Mouse (Mus musculus) forebrain, embryonic 13.5 days (tissue): ENCODE measurements around the gene Hmgn1. TPM values are rescaled to one million over a fixed set of nuclear protein-coding genes. Genes with fewer than 3 reads are reported as not detected.

Experiments
- ATAC-seq: fragments of 200-750 bp; cut with Nextera tagmentation; 2 replicates; pipeline ENCODE4 v1.8.0; 2017
- H3K27ac ChIP-seq: fragments of 300-500 bp; sonication (generic); 2 replicates; pipeline ENCODE4 v1.5.1; 2015; ENCODE audit warnings: inconsistent platforms, mild to moderate bottlenecking, moderate library complexity
- H3K27me3 ChIP-seq: fragments of 300-500 bp; sonication (generic); 2 replicates; pipeline ENCODE4 v1.6.1; 2015; ENCODE audit warnings: mild to moderate bottlenecking, inconsistent platforms
- H3K36me3 ChIP-seq: fragments of 300-500 bp; sonication (generic); 2 replicates; pipeline ENCODE4 v1.6.1; 2015; ENCODE audit warnings: mild to moderate bottlenecking, inconsistent platforms; ENCODE audit not compliant: poor library complexity, severe bottlenecking
- H3K4me1 ChIP-seq: fragments of 300-500 bp; sonication (generic); 2 replicates; pipeline ENCODE4 v1.6.1; 2015; ENCODE audit warnings: inconsistent platforms
- H3K4me2 ChIP-seq: fragments of 300-500 bp; sonication (generic); 2 replicates; pipeline ENCODE4 v1.6.1; 2015; ENCODE audit warnings: inconsistent platforms, mild to moderate bottlenecking, moderate library complexity
- H3K4me3 ChIP-seq: fragments of 300-500 bp; sonication (generic); 2 replicates; pipeline ENCODE4 v1.5.1; 2015; ENCODE audit warnings: mild to moderate bottlenecking, inconsistent platforms
- H3K9ac ChIP-seq: fragments of 300-500 bp; sonication (generic); 2 replicates; pipeline ENCODE4 v1.6.1; 2015; ENCODE audit warnings: mild to moderate bottlenecking, inconsistent platforms
- H3K9me3 ChIP-seq: fragments of 300-500 bp; sonication (generic); replicated peaks from 2 replicates; pipeline ENCODE4 v1.6.1; 2016; ENCODE audit warnings: inconsistent platforms
- WGBS: fragments of 180-500 bp; shearing (Covaris S2); methylation state at CpG from one replicate; pipeline ENCODE4 v1.1.7; 2015; 5-methylcytosine and 5-hydroxymethylcytosine counted together
- polyA plus RNA-seq: library from polyadenylated mRNA; unstranded; fragments of >200 nt; fragmentation: Nextera tagmentation; extraction: Ambion mirVana; gene quantifications from 2 replicates; pipeline ENCODE4 v1.2.1, GENCODE M21; 2015

Hmgn1 gene
- 656 and 774 TPM in 2 replicates for polyA plus RNA-seq

DNA sequence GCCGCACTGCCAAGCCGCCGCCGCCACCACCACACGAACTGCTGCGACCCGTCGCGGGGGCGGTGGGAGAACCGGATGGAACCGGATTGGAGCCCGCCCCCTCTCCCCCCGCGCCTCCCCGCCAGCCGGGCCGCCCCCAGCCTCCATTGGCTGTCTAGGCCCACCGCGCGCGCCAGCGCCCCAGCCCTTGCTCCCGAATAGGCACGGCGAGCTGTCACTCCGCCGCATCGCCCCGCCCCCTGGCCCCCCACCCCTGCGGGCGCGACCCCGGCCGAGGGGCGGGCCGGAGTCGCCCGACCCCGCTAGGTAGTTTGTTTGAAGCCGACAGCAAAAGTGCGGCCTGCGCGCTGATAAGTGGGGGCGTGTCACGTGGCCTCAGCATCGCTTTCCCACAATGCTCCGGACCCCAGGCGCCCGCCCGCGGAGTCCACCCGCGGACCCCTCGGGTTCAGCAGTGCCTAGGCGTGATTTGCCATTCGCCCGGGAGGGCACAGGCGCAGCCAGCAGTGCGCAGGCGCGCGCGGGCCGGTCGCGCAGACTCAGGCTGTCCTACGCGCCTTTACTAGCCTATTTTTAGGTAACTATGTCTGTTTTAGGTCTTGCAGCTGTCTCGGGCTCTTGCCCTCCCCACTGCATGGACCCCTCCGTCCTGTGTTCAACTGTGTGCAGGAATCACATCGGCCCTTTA, at the start of gene Hmgn1:
Gene Hmgn1, minus strand, starts transcription at position 73 of the 688 bp plus-strand sequence.
- Histone ChIP-seq H3K4me3 (peak within 1 kb of the TSS; percentile 69), H3K27me3 (no peaks in the 10 kb centered on the region), H3K27ac (peak within 1 kb of the TSS; percentile 98), H3K4me2 (peak within 1 kb of the TSS; percentile 89), H3K4me1 (peaks cover 39% of the 10 kb centered on the region), H3K9ac (peak within 1 kb of the TSS; percentile 88), H3K9me3 (no peaks in the 10 kb centered on the region), H3K36me3 (peaks cover 35% of the 10 kb centered on the region)
- under 1% methylated on average over 55 of the region's 72 CpGs for WGBS
- ATAC-seq: peak; percentile 97

DNA sequence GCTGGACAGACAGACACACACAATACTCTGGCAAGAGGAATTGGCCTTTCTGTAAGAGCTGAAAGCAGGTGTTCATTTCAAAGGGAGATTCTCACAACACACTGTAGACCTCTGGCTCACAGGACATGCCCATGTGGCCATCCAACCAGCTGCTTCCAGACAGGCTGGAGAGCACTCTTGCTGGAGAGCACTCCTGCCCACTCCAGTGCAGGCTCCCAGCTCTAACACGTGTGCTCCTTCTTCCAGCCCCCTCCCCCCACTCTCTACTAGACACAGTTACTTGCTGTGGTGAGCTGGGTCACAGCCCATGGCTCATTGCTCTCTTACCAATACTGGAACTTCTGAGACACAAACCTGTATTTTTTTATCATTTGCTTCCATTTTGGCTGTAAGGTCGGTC, 47.9 kb upstream of the Hmgn1 start:
- H3K36me3 ChIP-seq: 0 out of 2 replicates have a peak, but pooled peaks cover 5% of the 10 kb centered on the region
- ATAC-seq: peak; percentile 48; the same call in 1 of the 2 replicates
- H3K4me1 ChIP-seq: no peaks in the 10 kb centered on the region
- H3K4me3 ChIP-seq: no peak overlapping the region
- no peaks in the 10 kb centered on the region for H3K9me3 ChIP-seq
- H3K27ac ChIP-seq: no peak overlapping the region
- no peaks in the 10 kb centered on the region for H3K27me3 ChIP-seq
- no peak overlapping the region for H3K9ac ChIP-seq
- 43% methylated on average over 2 of the region's 2 CpGs for WGBS
- no peak overlapping the region for H3K4me2 ChIP-seq

DNA sequence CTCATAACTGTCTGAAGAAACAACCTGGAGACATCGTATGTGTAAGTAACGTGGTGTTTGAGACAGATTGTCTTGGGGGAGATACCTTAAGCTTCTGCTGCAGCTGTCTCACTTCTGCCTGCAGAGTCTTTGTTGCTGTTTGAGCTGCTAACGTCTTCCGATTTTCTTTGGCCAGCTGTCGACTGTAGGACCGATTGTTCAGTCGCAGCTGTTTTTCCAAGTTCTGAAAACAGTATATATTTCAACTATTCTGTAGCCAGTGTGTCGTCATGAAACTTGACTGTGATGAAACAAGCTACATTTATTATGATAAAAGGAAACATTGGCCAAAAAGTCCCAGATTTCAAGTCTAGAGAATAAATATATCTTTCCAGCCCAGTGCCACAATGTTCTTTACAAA, 46.1 kb upstream of the Hmgn1 start:
- WGBS: 79% methylated on average over 8 of the region's 8 CpGs
- no peak overlapping the region for H3K27ac ChIP-seq
- H3K4me2 ChIP-seq: no peak overlapping the region
- no peak overlapping the region for H3K4me3 ChIP-seq
- no peaks in the 10 kb centered on the region for H3K4me1 ChIP-seq
- no peak overlapping the region for H3K9ac ChIP-seq
- H3K36me3 ChIP-seq: no peaks in the 10 kb centered on the region
- H3K9me3 ChIP-seq: no peaks in the 10 kb centered on the region
- no peaks in the 10 kb centered on the region for H3K27me3 ChIP-seq
- no peak for ATAC-seq

GRCm38 (mm10) chr16:96168837-96169236, 41.3 kb upstream of the Hmgn1 start:
- Histone ChIP-seq H3K4me2 (no peak overlapping the region), H3K36me3 (no peaks in the 10 kb centered on the region), H3K4me1 (no peaks in the 10 kb centered on the region), H3K27me3 (no peaks in the 10 kb centered on the region), H3K4me3 (no peak overlapping the region), H3K9ac (no peak overlapping the region), H3K9me3 (no peaks in the 10 kb centered on the region), H3K27ac (no peak overlapping the region)
- 88% methylated on average over 4 of the region's 4 CpGs for WGBS
- ATAC-seq: no peak

- peak; percentile 48; the same call in 1 of the 2 replicates for ATAC-seq
- H3K9ac ChIP-seq: no peak overlapping the region
- H3K4me1 ChIP-seq: no peaks in the 10 kb centered on the region
- H3K27me3 ChIP-seq: no peaks in the 10 kb centered on the region
- no peak overlapping the region for H3K4me2 ChIP-seq
- WGBS: 79% methylated on average over 4 of the region's 4 CpGs
- H3K36me3 ChIP-seq: no peaks in the 10 kb centered on the region
- no peak overlapping the region for H3K4me3 ChIP-seq
- H3K27ac ChIP-seq: peak overlapping the region; percentile 15; the same call in 1 of the 2 replicates
- no peaks in the 10 kb centered on the region for H3K9me3 ChIP-seq
Observed at GRCm38 (mm10) chr16:96165723-96166264, 38.3 kb upstream of the Hmgn1 start.

- Histone ChIP-seq H3K9me3 (no peaks in the 10 kb centered on the region), H3K4me1 (peaks cover 18% of the 10 kb centered on the region), H3K4me3 (no peak overlapping the region), H3K9ac (no peak overlapping the region), H3K27me3 (no peaks in the 10 kb centered on the region), H3K27ac (no peak overlapping the region), H3K4me2 (no peak overlapping the region), H3K36me3 (peaks cover 11% of the 10 kb centered on the region; the same call in 1 of the 2 replicates)
- WGBS: 94% methylated on average over 4 of the region's 4 CpGs
- no peak for ATAC-seq
Observed at GRCm38 (mm10) chr16:96161336-96161735, 33.8 kb upstream of the Hmgn1 start.

- no peak overlapping the region for H3K4me2 ChIP-seq
- H3K4me3 ChIP-seq: no peak overlapping the region
- H3K27ac ChIP-seq: no peak overlapping the region
- 80% methylated on average over 1 of the region's 1 CpGs for WGBS
- H3K4me1 ChIP-seq: peaks cover 18% of the 10 kb centered on the region
- no peaks in the 10 kb centered on the region for H3K9me3 ChIP-seq
- H3K36me3 ChIP-seq: peaks cover 13% of the 10 kb centered on the region
- no peak for ATAC-seq
- H3K9ac ChIP-seq: no peak overlapping the region
- no peaks in the 10 kb centered on the region for H3K27me3 ChIP-seq
Observed at GRCm38 (mm10) chr16:96160927-96161326, 33.4 kb upstream of the Hmgn1 start.

DNA sequence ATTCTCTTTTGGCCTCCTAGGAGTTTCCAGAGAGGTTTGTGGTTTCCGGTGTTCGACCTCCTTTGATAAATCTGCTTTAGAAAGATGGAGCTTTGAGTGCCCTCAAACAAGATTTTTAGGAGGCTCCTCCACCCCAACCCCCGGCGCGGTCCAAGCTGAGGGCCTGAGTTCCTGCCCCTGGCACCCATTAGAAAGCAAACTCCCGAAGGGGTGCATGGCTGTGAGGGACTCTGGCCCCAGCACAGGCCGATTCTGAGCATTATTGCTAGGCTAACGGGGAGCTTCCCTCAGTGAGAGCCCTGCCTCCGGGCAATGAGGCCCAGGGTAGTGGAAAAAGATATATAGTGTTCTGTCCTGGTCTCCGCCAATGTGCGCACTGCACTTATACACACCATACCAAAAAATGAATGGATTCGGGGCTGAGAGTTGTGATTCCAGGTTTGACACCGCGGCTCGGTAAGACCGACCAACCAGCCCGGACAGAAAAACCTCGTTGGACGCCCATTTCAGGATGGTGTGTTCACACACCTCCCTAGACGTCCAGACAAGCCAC, 32.3 kb upstream of the Hmgn1 start:
- H3K27ac ChIP-seq: no peak overlapping the region
- H3K9ac ChIP-seq: peak overlapping the region; percentile 89
- 85% methylated on average over 20 of the region's 20 CpGs for WGBS
- peak overlapping the region; percentile 93 for H3K4me2 ChIP-seq
- peak overlapping the region; percentile 53 for H3K4me3 ChIP-seq
- no peak; the same call in 1 of the 2 replicates for ATAC-seq
- no peaks in the 10 kb centered on the region for H3K9me3 ChIP-seq
- H3K4me1 ChIP-seq: peaks cover 18% of the 10 kb centered on the region
- H3K27me3 ChIP-seq: no peaks in the 10 kb centered on the region
- H3K36me3 ChIP-seq: peaks cover 23% of the 10 kb centered on the region

DNA sequence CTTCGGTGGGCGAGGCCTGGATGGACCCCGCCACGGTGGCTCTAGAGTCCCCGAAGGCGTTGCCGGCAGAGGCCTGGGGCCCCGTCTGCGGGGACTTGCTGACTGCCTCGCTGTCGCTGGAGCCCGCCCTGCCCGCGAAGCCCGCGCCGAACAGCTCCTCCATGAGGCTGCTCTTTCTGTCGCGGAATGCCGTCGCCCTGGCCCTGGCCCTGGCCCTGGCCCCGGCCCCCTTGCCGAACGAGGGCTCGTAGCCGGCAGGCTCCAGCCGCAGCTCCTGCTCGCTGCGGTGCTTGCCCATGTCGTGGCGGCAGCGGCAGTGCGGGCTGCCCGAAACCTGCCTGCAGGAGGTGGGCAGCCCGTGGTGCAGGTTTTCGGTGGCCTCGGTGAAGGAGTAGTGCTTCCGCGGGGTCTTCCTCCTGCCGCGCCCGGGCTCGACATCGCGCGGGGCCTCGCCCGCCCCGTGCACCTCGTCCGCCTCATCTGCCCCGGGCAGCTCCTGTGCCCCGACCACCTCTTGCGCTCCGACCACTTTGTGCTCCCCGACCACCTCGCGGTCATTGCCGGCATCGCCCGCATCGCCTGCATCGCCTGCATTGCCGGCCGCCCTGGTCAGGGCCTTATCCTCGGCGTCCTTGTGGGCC, 31.7 kb upstream of the Hmgn1 start:
- peak overlapping the region; percentile 93 for H3K4me2 ChIP-seq
- H3K9ac ChIP-seq: peak overlapping the region; percentile 89
- H3K9me3 ChIP-seq: no peaks in the 10 kb centered on the region
- ATAC-seq: peak; percentile 86
- no peaks in the 10 kb centered on the region for H3K27me3 ChIP-seq
- under 1% methylated on average over 67 of the region's 67 CpGs for WGBS
- H3K4me1 ChIP-seq: peaks cover 18% of the 10 kb centered on the region
- H3K4me3 ChIP-seq: peak overlapping the region; percentile 53
- peak overlapping the region; percentile 60 for H3K27ac ChIP-seq
- peaks cover 29% of the 10 kb centered on the region for H3K36me3 ChIP-seq

- Histone ChIP-seq H3K27ac (peak overlapping the region; percentile 60; the same call in 1 of the 2 replicates), H3K4me2 (peak overlapping the region; percentile 93), H3K4me3 (peak overlapping the region; percentile 53), H3K27me3 (no peaks in the 10 kb centered on the region), H3K4me1 (peaks cover 18% of the 10 kb centered on the region), H3K36me3 (peaks cover 35% of the 10 kb centered on the region), H3K9ac (peak overlapping the region; percentile 89), H3K9me3 (no peaks in the 10 kb centered on the region)
- no peak for ATAC-seq
- 68% methylated on average over 12 of the region's 12 CpGs for WGBS
Observed at GRCm38 (mm10) chr16:96158511-96159080, 31.1 kb upstream of the Hmgn1 start.

DNA sequence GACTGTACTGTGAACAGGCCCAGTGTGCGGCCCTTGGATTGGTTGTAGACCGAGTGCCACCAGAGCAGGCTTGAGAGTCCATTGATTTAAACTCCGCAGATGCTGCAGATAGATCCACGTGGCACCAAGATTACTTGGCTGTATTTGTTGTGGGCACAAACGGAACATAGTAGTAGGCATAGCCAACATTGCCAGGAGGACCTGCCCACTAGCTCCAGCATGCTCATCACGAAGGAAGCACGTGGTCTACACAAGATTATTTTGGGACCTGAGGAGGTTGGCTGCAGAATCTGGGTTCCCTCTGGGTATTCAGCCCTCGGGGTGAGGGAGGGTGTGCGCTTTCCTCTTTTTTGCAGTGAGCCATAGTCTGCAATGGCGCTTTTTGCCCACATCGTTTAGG, 29.6 kb upstream of the Hmgn1 start:
- WGBS: 90% methylated on average over 11 of the region's 11 CpGs
- no peak for ATAC-seq

DNA sequence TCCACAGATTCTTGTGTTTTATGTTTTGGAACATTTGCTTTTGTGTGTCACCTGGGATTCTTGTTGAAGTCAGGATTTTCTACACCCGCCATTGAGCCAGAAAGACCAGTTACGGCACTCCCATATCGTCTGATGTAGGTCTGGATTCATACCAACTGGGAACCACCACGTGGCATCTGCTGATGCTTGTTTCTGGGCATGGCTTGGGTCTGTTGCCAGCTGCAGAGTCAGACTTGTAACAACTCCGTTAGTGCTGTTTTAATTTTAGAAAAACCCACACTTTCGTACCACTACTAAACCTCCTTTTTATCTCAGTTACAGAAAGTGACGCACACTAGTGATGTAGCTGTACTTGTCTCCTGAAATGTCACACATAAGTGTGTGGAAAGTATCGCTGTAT, 28.5 kb upstream of the Hmgn1 start:
- H3K9ac ChIP-seq: no peak overlapping the region
- peaks cover 18% of the 10 kb centered on the region for H3K4me1 ChIP-seq
- H3K9me3 ChIP-seq: no peaks in the 10 kb centered on the region
- WGBS: 85% methylated on average over 8 of the region's 8 CpGs
- H3K27me3 ChIP-seq: no peaks in the 10 kb centered on the region
- H3K27ac ChIP-seq: no peak overlapping the region
- H3K36me3 ChIP-seq: peaks cover 51% of the 10 kb centered on the region
- ATAC-seq: no peak
- H3K4me3 ChIP-seq: no peak overlapping the region
- no peak overlapping the region for H3K4me2 ChIP-seq

More for the DNA sequence above, 29.6 kb upstream of the Hmgn1 start:
- Histone ChIP-seq H3K9ac (no peak overlapping the region), H3K4me2 (no peak overlapping the region), H3K27ac (no peak overlapping the region), H3K36me3 (peaks cover 49% of the 10 kb centered on the region), H3K4me1 (peaks cover 18% of the 10 kb centered on the region), H3K4me3 (no peak overlapping the region), H3K9me3 (no peaks in the 10 kb centered on the region), H3K27me3 (no peaks in the 10 kb centered on the region)
